Mouse (Mus musculus): ENCODE measurements around the gene Olfr248.

DNA sequence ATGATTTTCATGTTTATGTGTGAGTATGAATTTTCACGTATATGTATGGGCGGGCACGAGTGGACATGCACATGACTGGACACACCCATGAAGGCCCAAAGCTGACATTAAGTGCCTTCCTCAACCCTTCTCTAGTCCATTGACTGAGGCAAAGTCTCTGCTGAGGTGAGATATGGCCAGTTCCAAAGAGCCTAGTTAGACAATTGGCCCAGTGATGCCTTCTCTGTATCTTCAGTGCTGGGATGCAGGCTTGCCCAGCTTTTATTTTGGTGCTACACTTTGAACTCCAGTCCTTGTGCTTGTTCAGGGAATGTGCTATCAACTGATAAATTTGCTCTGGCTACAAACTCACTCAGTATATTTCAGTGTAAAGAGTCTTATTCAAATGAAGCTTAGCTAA lies 17.0 kb upstream of the Olfr248 start:
- TF ChIP-seq CTCF (IDR thresholded peaks at IDR 0.05; ENCODE audit: extremely low read depth, insufficient read length, insufficient replicate concordance, low read depth, low read length) (no peak), POLR2A (IDR thresholded peaks at IDR 0.05; ENCODE audit: low read depth, low read length) (no peak)
